Mouse (Mus musculus) limb, embryonic 12.5 days (tissue): ENCODE data around the gene Nf2. TPM values are rescaled to one million over a fixed set of nuclear protein-coding genes. Genes with fewer than 3 reads are reported as not detected.

ENCODE experiments used
- ATAC-seq: fragments of 200-750 bp; cut with Nextera tagmentation; 2 replicates; pipeline ENCODE4 v1.8.0; 2017; ENCODE audit warnings: low read depth, moderate TSS enrichment; ENCODE audit not compliant: insufficient number of reproducible peaks, insufficient read depth, low FRiP score, low TSS enrichment
- H3K27ac ChIP-seq: fragments of 300-500 bp; sonication (generic); 2 replicates; pipeline ENCODE4 v1.5.1; 2016; ENCODE audit warnings: mild to moderate bottlenecking, moderate library complexity
- H3K27me3 ChIP-seq: fragments of 300-500 bp; sonication (generic); 2 replicates; pipeline ENCODE4 v1.6.1; 2016; ENCODE audit warnings: mild to moderate bottlenecking, moderate library complexity
- H3K36me3 ChIP-seq: fragments of 300-500 bp; sonication (generic); 2 replicates; pipeline ENCODE4 v1.6.1; 2016; ENCODE audit warnings: mild to moderate bottlenecking, moderate library complexity
- H3K4me1 ChIP-seq: fragments of 300-500 bp; sonication (generic); replicated peaks from 2 replicates; pipeline ENCODE4 v1.6.1; 2016
- H3K4me2 ChIP-seq: fragments of 300-500 bp; sonication (generic); 2 replicates; pipeline ENCODE4 v1.6.1; 2016; ENCODE audit warnings: mild to moderate bottlenecking, moderate library complexity
- H3K4me3 ChIP-seq: fragments of 300-500 bp; sonication (generic); replicated peaks from 2 replicates; pipeline ENCODE4 v1.5.1; 2016; ENCODE audit warnings: mild to moderate bottlenecking
- H3K9ac ChIP-seq: fragments of 300-500 bp; sonication (generic); replicated peaks from 2 replicates; pipeline ENCODE4 v1.6.1; 2016; ENCODE audit warnings: mild to moderate bottlenecking, moderate library complexity
- H3K9me3 ChIP-seq: fragments of 300-500 bp; sonication (generic); 2 replicates; pipeline ENCODE4 v1.6.1; 2016; ENCODE audit warnings: mild to moderate bottlenecking, moderate library complexity
- WGBS: fragments of 180-500 bp; shearing (Covaris S2); methylation state at CpG from one replicate; pipeline ENCODE4 v1.1.7; 2016; 5-methylcytosine and 5-hydroxymethylcytosine counted together
- polyA plus RNA-seq: library from polyadenylated mRNA; unstranded; fragments of >200 nt; fragmentation: Nextera tagmentation; extraction: Ambion mirVana; gene quantifications from 2 replicates; pipeline ENCODE4 v1.2.1, GENCODE M21; 2016

Gene Nf2
- 59.8 and 68.0 TPM in 2 replicates for polyA plus RNA-seq

DNA sequence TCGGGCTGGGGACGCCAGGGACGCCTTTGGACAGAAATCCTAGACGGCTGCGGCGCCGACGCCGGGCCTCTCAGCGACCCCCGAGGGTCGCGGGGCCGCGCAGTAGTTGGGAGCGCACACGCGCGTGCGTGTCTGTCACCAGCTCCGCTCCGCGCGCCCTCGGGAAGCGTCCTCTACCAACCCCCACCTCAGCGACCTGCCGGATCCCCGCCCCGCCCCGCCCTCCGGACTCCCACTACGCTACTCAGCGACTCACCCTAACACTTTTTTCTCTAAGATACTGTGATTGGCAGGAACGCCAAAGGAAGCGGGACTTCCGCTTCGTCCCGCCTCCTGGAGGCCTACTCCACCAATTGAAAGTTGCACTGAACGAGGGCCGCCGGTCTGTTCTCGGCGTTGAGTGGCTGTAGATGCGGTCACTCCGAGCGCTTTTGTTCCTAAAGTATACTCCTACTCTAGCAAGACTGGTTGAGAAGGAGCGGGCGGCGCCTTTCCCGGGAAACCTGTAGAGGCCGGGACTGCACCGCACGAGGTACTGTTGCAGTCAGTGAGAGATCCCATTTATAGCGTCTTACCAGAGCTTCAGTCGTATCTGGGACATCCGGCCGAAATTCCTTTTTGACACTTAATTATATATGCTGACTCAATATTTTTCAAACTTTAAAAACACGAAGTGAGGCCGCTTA, at the start of gene Nf2:
Nf2 (minus strand) TSS at position 279 of the 686 bp plus-strand sequence.
- H3K4me1 ChIP-seq = peaks cover 16% of the 10 kb centered on the region
- WGBS = under 1% methylated on average over 60 of the region's 60 CpGs

GRCm38 (mm10) chr11:4894848-4895816, 45.8 kb upstream of the Nf2 start, which contains the start of gene Thoc5:
Gene Thoc5 (plus strand): TSS chr11:4895320.
- Histone ChIP-seq H3K9me3 (no peaks in the 10 kb centered on the region), H3K9ac (peak within 1 kb of the TSS; percentile 84), H3K4me1 (peaks cover 4% of the 10 kb centered on the region; the same call in 1 of the 2 replicates), H3K4me3 (peak within 1 kb of the TSS; percentile 88), H3K27me3 (no peaks in the 10 kb centered on the region), H3K36me3 (peaks cover 52% of the 10 kb centered on the region), H3K27ac (peak within 1 kb of the TSS; percentile 20; the same call in 1 of the 2 replicates), H3K4me2 (peak within 1 kb of the TSS; percentile 83)
- WGBS = 3% methylated on average over 52 of the region's 52 CpGs
- ATAC-seq = peak; percentile 87

More for the DNA sequence above, at the start of gene Nf2:
- H3K4me3 ChIP-seq = peak within 1 kb of the TSS; percentile 98
- no peaks in the 10 kb centered on the region for H3K36me3 ChIP-seq
- peak; percentile 99 for ATAC-seq
- H3K27me3 ChIP-seq = no peaks in the 10 kb centered on the region
- H3K27ac ChIP-seq = peak within 1 kb of the TSS; percentile 79
- H3K9me3 ChIP-seq = no peaks in the 10 kb centered on the region
- peak within 1 kb of the TSS; percentile 72 for H3K4me2 ChIP-seq
- peak within 1 kb of the TSS; percentile 96 for H3K9ac ChIP-seq

DNA sequence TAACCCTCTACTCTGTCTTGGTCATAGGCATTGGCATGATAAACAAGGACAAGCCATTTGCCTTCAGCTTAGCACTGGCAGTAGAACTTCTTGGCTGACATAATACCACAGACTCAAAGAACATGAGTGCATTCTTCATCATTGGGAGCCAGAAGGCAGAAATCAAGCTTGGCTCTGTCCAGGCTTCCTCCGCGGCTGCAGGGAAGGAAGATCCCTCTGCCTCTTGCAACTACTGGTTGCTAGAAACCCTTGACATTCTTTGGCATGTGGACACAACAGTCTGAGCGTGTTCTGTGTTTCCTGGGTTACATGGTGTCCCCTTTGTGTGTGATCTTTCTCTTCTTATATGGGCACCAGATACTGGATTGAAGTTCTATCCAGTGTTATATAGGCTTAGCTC, 37.7 kb upstream of the Nf2 start:
- H3K9me3 ChIP-seq = no peaks in the 10 kb centered on the region
- peaks cover 77% of the 10 kb centered on the region for H3K36me3 ChIP-seq

GRCm38 (mm10) chr11:4885385-4885903, 36.1 kb upstream of the Nf2 start:
- H3K4me1 ChIP-seq = 0 out of 2 replicates have a peak, but pooled peaks cover 4% of the 10 kb centered on the region
- H3K36me3 ChIP-seq = peaks cover 63% of the 10 kb centered on the region
- no peaks in the 10 kb centered on the region for H3K9me3 ChIP-seq
- H3K9ac ChIP-seq = no peak overlapping the region
- no peak overlapping the region for H3K4me3 ChIP-seq
- H3K4me2 ChIP-seq = no peak overlapping the region
- no peak overlapping the region for H3K27ac ChIP-seq
- 67% methylated on average over 2 of the region's 2 CpGs for WGBS
- no peaks in the 10 kb centered on the region for H3K27me3 ChIP-seq
- no peak for ATAC-seq

More for the DNA sequence above, 37.7 kb upstream of the Nf2 start:
- Histone ChIP-seq H3K4me3 (no peak overlapping the region), H3K27ac (no peak overlapping the region), H3K4me1 (0 out of 2 replicates have a peak, but pooled peaks cover 4% of the 10 kb centered on the region), H3K9ac (no peak overlapping the region), H3K4me2 (no peak overlapping the region), H3K27me3 (no peaks in the 10 kb centered on the region)
- WGBS = 98% methylated on average over 3 of the region's 3 CpGs
- no peak for ATAC-seq

DNA sequence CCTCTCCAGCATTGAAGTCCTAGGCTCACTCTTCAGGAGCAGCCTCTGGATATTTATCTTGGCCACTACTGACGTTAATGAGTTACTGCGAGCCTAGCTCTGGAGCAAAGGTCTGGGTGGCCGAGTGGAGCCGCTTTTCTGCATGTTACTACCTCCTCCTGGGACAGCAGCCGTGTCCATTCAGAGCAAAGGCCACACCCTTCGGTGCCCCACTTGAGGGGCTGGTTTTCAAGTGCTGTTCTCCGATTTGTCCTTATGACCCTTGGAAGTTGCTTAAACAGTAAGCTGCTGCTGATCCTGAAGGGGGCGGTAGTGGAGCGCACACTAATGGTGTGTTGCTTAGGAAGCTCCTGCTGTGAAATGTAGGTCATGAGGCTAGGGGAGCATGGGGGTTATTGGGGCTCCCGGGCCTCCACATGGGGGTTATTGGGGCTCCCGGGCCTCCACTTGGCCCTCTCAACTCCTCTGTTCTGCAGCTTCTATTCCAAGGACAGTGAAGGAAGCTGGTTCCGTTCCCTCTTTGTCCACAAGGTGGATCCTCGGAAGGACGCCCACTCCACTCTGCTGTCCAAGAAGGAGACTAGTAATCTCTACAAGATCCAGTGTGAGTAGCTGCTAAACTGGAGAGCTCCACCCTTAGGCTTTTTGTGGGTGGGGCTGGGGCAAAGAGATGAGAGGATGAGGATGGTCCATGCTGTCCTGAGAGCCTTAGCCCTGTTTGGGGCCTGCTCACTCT, 33.7 kb upstream of the Nf2 start:
- ATAC-seq = no peak
- no peaks in the 10 kb centered on the region for H3K27me3 ChIP-seq
- no peaks in the 10 kb centered on the region for H3K9me3 ChIP-seq
- no peak overlapping the region for H3K27ac ChIP-seq
- 50% methylated on average over 14 of the region's 14 CpGs for WGBS
- no peak overlapping the region for H3K4me2 ChIP-seq
- peaks cover 39% of the 10 kb centered on the region for H3K36me3 ChIP-seq
- H3K4me1 ChIP-seq = 0 out of 2 replicates have a peak, but pooled peaks cover 4% of the 10 kb centered on the region
- no peak overlapping the region for H3K4me3 ChIP-seq
- no peak overlapping the region for H3K9ac ChIP-seq

GRCm38 (mm10) chr11:4881087-4881486, 31.8 kb upstream of the Nf2 start:
- Histone ChIP-seq H3K4me1 (0 out of 2 replicates have a peak, but pooled peaks cover 4% of the 10 kb centered on the region), H3K4me2 (no peak overlapping the region), H3K27me3 (no peaks in the 10 kb centered on the region), H3K27ac (no peak overlapping the region), H3K4me3 (no peak overlapping the region), H3K36me3 (peaks cover 33% of the 10 kb centered on the region), H3K9me3 (no peaks in the 10 kb centered on the region), H3K9ac (no peak overlapping the region)
- no peak for ATAC-seq
- 79% methylated on average over 4 of the region's 4 CpGs for WGBS

GRCm38 (mm10) chr11:4874551-4874950, 25.2 kb upstream of the Nf2 start:
- Histone ChIP-seq H3K4me3 (peak overlapping the region; percentile 79), H3K9ac (peak overlapping the region; percentile 68), H3K36me3 (peaks cover 10% of the 10 kb centered on the region), H3K27me3 (no peaks in the 10 kb centered on the region), H3K27ac (peak overlapping the region; percentile 70; the same call in 1 of the 2 replicates), H3K9me3 (no peaks in the 10 kb centered on the region), H3K4me2 (peak overlapping the region; percentile 81), H3K4me1 (peaks cover 8% of the 10 kb centered on the region)
- 6% methylated on average over 10 of the region's 10 CpGs for WGBS
- no peak; the same call in 1 of the 2 replicates for ATAC-seq

GRCm38 (mm10) chr11:4873755-4874475, 24.6 kb upstream of the Nf2 start, which contains the start of gene Nipsnap1:
Gene Nipsnap1 (plus strand): TSS chr11:4873951.
- peak within 1 kb of the TSS; percentile 70 for H3K27ac ChIP-seq
- ATAC-seq = peak; percentile 84
- WGBS = under 1% methylated on average over 30 of the region's 30 CpGs

GRCm38 (mm10) chr11:4865645-4866251, 16.4 kb upstream of the Nf2 start:
- no peaks in the 10 kb centered on the region for H3K36me3 ChIP-seq
- H3K27ac ChIP-seq = no peak overlapping the region
- H3K4me3 ChIP-seq = no peak overlapping the region
- no peaks in the 10 kb centered on the region for H3K9me3 ChIP-seq
- H3K27me3 ChIP-seq = no peaks in the 10 kb centered on the region
- 49% methylated on average over 10 of the region's 10 CpGs for WGBS
- no peak for ATAC-seq
- peaks cover 16% of the 10 kb centered on the region for H3K4me1 ChIP-seq
- H3K4me2 ChIP-seq = no peak overlapping the region
- no peak overlapping the region for H3K9ac ChIP-seq

More at GRCm38 (mm10) chr11:4873755-4874475, 24.6 kb upstream of the Nf2 start, which contains the start of gene Nipsnap1:
- Histone ChIP-seq H3K9ac (peak within 1 kb of the TSS; percentile 68), H3K9me3 (no peaks in the 10 kb centered on the region), H3K4me3 (peak within 1 kb of the TSS; percentile 79), H3K27me3 (no peaks in the 10 kb centered on the region), H3K4me1 (peaks cover 8% of the 10 kb centered on the region), H3K36me3 (peaks cover 10% of the 10 kb centered on the region), H3K4me2 (peak within 1 kb of the TSS; percentile 81)
